Mouse (Mus musculus) myocyte (in vitro differentiated cells): ENCODE results near the gene Xrcc4. TPM values are rescaled to one million over a fixed set of nuclear protein-coding genes. Genes with fewer than 3 reads are reported as not detected.
A peak's percentile ranks its signal among the peaks of the same experiment; 100 is the strongest.

Source experiments
- H3K27me3 ChIP-seq: one replicate; pipeline ENCODE4 v1.6.1; 2011; ENCODE audit not compliant: control insufficient read depth, insufficient read depth, insufficient read length
- H3K36me3 ChIP-seq: one replicate; pipeline ENCODE4 v1.6.1; 2011; ENCODE audit not compliant: control insufficient read depth, insufficient read depth
- H3K4me2 ChIP-seq: one replicate; pipeline ENCODE4 v1.6.1; 2011; ENCODE audit warnings: low read depth, control low read depth
- H3K4me3 ChIP-seq: one replicate; pipeline ENCODE4 v1.5.1; 2011; ENCODE audit warnings: mild to moderate bottlenecking, control low read depth, moderate library complexity
- H3K79me2 ChIP-seq: one replicate; pipeline ENCODE4 v1.6.1; 2011; ENCODE audit not compliant: control insufficient read depth, insufficient read depth
- H3ac ChIP-seq: one replicate; pipeline ENCODE4 v1.6.1; 2011; ENCODE audit not compliant: control insufficient read depth, insufficient read length
- CEBPB ChIP-seq: IDR thresholded peaks from 2 replicates; pipeline ENCODE4 v1.6.1; 2011; ENCODE audit warnings: mild to moderate bottlenecking, moderate library complexity; ENCODE audit not compliant: poor library complexity, insufficient read depth, severe bottlenecking
- E2F4 ChIP-seq: IDR thresholded peaks from one replicate; pipeline ENCODE4 v1.6.1; 2011; ENCODE audit warnings: mild to moderate bottlenecking, control low read depth, moderate library complexity; ENCODE audit not compliant: insufficient read depth
- MAX ChIP-seq: IDR thresholded peaks from one replicate; pipeline ENCODE4 v1.6.1; 2011; ENCODE audit warnings: low read depth, mild to moderate bottlenecking, control low read depth
- MYOD1 ChIP-seq, 3 experiments: IDR thresholded peaks; one replicate each; pipeline ENCODE4 v1.6.1; 2011; ENCODE audit warnings: control low read depth in 2 of 3, low read depth in 2 of 3, mild to moderate bottlenecking in 2 of 3, moderate library complexity in 1 of 3; ENCODE audit not compliant: insufficient read length in 2 of 3, control insufficient read depth in 1 of 3
- MYOG ChIP-seq, 3 experiments: IDR thresholded peaks; one replicate each; pipeline ENCODE4 v1.6.1; 2011; ENCODE audit warnings: control low read depth in 2 of 3, low read depth in 2 of 3, mild to moderate bottlenecking in 2 of 3; ENCODE audit not compliant: insufficient read length in 2 of 3, control insufficient read depth in 1 of 3, insufficient read depth in 1 of 3
- POLR2A ChIP-seq: IDR thresholded peaks from one replicate; pipeline ENCODE4 v1.6.1; 2011; ENCODE audit warnings: low read depth, mild to moderate bottlenecking, control low read depth, moderate library complexity; ENCODE audit not compliant: insufficient read length
- POLR2AphosphoS2 ChIP-seq: IDR thresholded peaks from one replicate; pipeline ENCODE4 v1.6.1; 2011; ENCODE audit warnings: low read depth, control low read depth; ENCODE audit not compliant: insufficient read length
- REST ChIP-seq: IDR thresholded peaks from one replicate; pipeline ENCODE4 v1.6.1; 2011; ENCODE audit warnings: mild to moderate bottlenecking, control low read depth, moderate library complexity; ENCODE audit not compliant: insufficient read depth, insufficient read length
- SRF ChIP-seq: IDR thresholded peaks from one replicate; pipeline ENCODE4 v1.6.1; 2011; ENCODE audit warnings: low read depth; ENCODE audit not compliant: control insufficient read depth, insufficient read length
- TCF12 ChIP-seq: IDR thresholded peaks from one replicate; pipeline ENCODE4 v1.6.1; 2011; ENCODE audit warnings: mild to moderate bottlenecking, control low read depth; ENCODE audit not compliant: poor library complexity, insufficient read depth, severe bottlenecking
- TCF3 ChIP-seq: IDR thresholded peaks from one replicate; pipeline ENCODE4 v1.6.1; 2011; ENCODE audit warnings: low read depth, control low read depth; ENCODE audit not compliant: insufficient read length
- USF1 ChIP-seq: IDR thresholded peaks from one replicate; pipeline ENCODE4 v1.6.1; 2011; ENCODE audit warnings: low read depth, mild to moderate bottlenecking, control low read depth, moderate library complexity
- polyA plus RNA-seq: library from polyadenylated mRNA; unstranded; fragments of >200 nt; fragmentation: generic; extraction: Trizol; gene quantifications from one replicate; pipeline ENCODE4 v1.2.1, GENCODE M21; 2012; ENCODE audit warnings: missing spikeins

Xrcc4 gene
- polyA plus RNA-seq, 1 experiment: 7.6 TPM

- Histone ChIP-seq H3K36me3 (no peaks in the 10 kb centered on the region), H3ac (no peak overlapping the region)
Observed at GRCm38 (mm10) chr13:89892140-89892539, 197.3 kb downstream of the Xrcc4 start.

GRCm38 (mm10) chr13:89890159-89890558 is 199.2 kb downstream of the Xrcc4 start:
- Histone ChIP-seq H3K36me3 (no peaks in the 10 kb centered on the region), H3K4me2 (no peak overlapping the region), H3K27me3 (no peaks in the 10 kb centered on the region), H3ac (no peak overlapping the region), H3K79me2 (no peaks in the 10 kb centered on the region), H3K4me3 (no peak overlapping the region)
- TF ChIP-seq MAX (no peak), MYOD1 (IDR thresholded peaks at IDR 0.05; ENCODE audit: control insufficient read depth in 1 of 3, insufficient read length in 2 of 3, low read depth in 2 of 3) (no peak), TCF12 (no peak), TCF3 (no peak), POLR2A (no peak), MYOG (IDR thresholded peaks at IDR 0.05; ENCODE audit: control insufficient read depth in 1 of 3, insufficient read depth in 1 of 3, insufficient read length in 2 of 3, low read depth in 2 of 3) (no peak), CEBPB (no peak), E2F4 (no peak), REST (no peak), USF1 (no peak), SRF (no peak), POLR2AphosphoS2 (no peak)

More at GRCm38 (mm10) chr13:89892140-89892539, 197.3 kb downstream of the Xrcc4 start:
- Histone ChIP-seq H3K27me3 (no peaks in the 10 kb centered on the region), H3K4me3 (no peak overlapping the region), H3K4me2 (no peak overlapping the region), H3K79me2 (no peaks in the 10 kb centered on the region)
- TF ChIP-seq POLR2AphosphoS2 (no peak), USF1 (no peak), POLR2A (no peak), E2F4 (no peak), REST (no peak), MYOG (IDR thresholded peaks at IDR 0.05; ENCODE audit: control insufficient read depth in 1 of 3, insufficient read depth in 1 of 3, insufficient read length in 2 of 3, low read depth in 2 of 3) (no peak), SRF (no peak), MAX (no peak), MYOD1 (IDR thresholded peaks at IDR 0.05; ENCODE audit: control insufficient read depth in 1 of 3, insufficient read length in 2 of 3, low read depth in 2 of 3) (no peak), TCF12 (no peak), TCF3 (no peak), CEBPB (no peak)

GRCm38 (mm10) chr13:89889074-89889473 is 200.3 kb downstream of the Xrcc4 start:
- H3K79me2 ChIP-seq: no peaks in the 10 kb centered on the region
- peak overlapping the region; percentile 63 for H3K4me2 ChIP-seq
- no peak overlapping the region for H3ac ChIP-seq
- no peaks in the 10 kb centered on the region for H3K36me3 ChIP-seq
- H3K4me3 ChIP-seq: no peak overlapping the region
- no peak for TF ChIP-seq MYOD1 (IDR thresholded peaks at IDR 0.05; ENCODE audit: control insufficient read depth in 1 of 3, insufficient read length in 2 of 3, low read depth in 2 of 3)
- TF ChIP-seq CEBPB: peak; percentile 99
- TF ChIP-seq MAX: no peak
- no peak for TF ChIP-seq E2F4
- TF ChIP-seq TCF3: no peak
- H3K27me3 ChIP-seq: no peaks in the 10 kb centered on the region

DNA sequence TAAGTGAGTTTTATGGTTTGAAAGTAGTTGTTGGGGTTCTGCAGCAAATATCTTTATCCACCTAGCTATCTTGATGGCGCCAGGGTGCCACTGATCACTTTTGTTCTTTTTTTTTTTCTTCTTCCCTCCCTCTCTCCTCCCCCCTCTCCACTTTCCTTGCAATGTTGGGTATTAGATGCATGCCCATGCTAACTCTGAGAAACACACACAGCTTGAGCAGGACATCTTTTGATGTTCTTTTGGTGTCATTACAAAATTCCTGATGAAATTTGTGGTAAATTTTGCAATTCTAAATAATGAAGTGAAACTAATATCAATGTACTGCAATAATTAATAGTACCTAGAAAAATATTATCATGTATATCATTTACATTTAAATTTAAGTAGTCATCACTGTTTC is 205.9 kb downstream of the Xrcc4 start:
- Histone ChIP-seq H3K79me2 (no peaks in the 10 kb centered on the region), H3ac (no peak overlapping the region), H3K36me3 (no peaks in the 10 kb centered on the region), H3K4me3 (no peak overlapping the region), H3K27me3 (no peaks in the 10 kb centered on the region), H3K4me2 (no peak overlapping the region)
- TF ChIP-seq MYOG (IDR thresholded peaks at IDR 0.05; ENCODE audit: control insufficient read depth in 1 of 3, insufficient read depth in 1 of 3, insufficient read length in 2 of 3, low read depth in 2 of 3): no peak

GRCm38 (mm10) chr13:89881281-89881680 is 208.1 kb downstream of the Xrcc4 start:
- Histone ChIP-seq H3K4me3 (no peak overlapping the region), H3K79me2 (no peaks in the 10 kb centered on the region), H3K4me2 (no peak overlapping the region), H3ac (no peak overlapping the region), H3K36me3 (no peaks in the 10 kb centered on the region), H3K27me3 (no peaks in the 10 kb centered on the region)
- TF ChIP-seq POLR2A (no peak), MAX (no peak), POLR2AphosphoS2 (no peak), SRF (no peak), E2F4 (no peak), TCF3 (no peak), MYOG (IDR thresholded peaks at IDR 0.05; ENCODE audit: control insufficient read depth in 1 of 3, insufficient read depth in 1 of 3, insufficient read length in 2 of 3, low read depth in 2 of 3) (no peak), USF1 (no peak), CEBPB (no peak), TCF12 (no peak), REST (no peak), MYOD1 (IDR thresholded peaks at IDR 0.05; ENCODE audit: control insufficient read depth in 1 of 3, insufficient read length in 2 of 3, low read depth in 2 of 3) (no peak)
